Mouse (Mus musculus): ENCODE results near the gene Naa50. TPM values are rescaled to one million over a fixed set of nuclear protein-coding genes. Genes with fewer than 3 reads are reported as not detected.

Gene Naa50
- polyA plus RNA-seq, 2 experiments = 19.1 to 40.6 TPM

GRCm38 (mm10) chr16:44103806-44104766 is 35.5 kb upstream of the Naa50 start:
- Histone ChIP-seq H3K27me3 (ENCODE audit: control insufficient read depth, insufficient read depth, low read length) (no peaks in the 10 kb centered on the region), H3K4me2 (ENCODE audit: low read depth) (no peak overlapping the region), H3K4me3 (ENCODE audit: insufficient read depth in 1 of 2, low read depth in 2 of 2, low read length in 2 of 2) (no peak overlapping the region), H3K4me1 (replicated peaks; ENCODE audit: control insufficient read depth in 2 of 2, insufficient read depth in 2 of 2, low read length in 1 of 2) (no peaks in the 10 kb centered on the region), H3K9me3 (ENCODE audit: control insufficient read depth, low read length) (no peaks in the 10 kb centered on the region), H3K36me3 (replicated peaks; ENCODE audit: control insufficient read depth, insufficient read depth, low read depth) (peaks cover 7% of the 10 kb centered on the region), H3K9ac (replicated peaks) (no peak overlapping the region), H3K27ac (no peak overlapping the region)
- 80% methylated on average over 18 of the region's 18 CpGs for WGBS (ENCODE audit: insufficient replicate concordance)
- ATAC-seq (ENCODE audit: insufficient read depth) (no peak), DNase-seq (ENCODE audit: low read depth in 3 of 3, low spot score in 3 of 3) (no peak)
- no peak for TF ChIP-seq EP300 (IDR thresholded peaks at IDR 0.05; ENCODE audit: low read depth)
- TF ChIP-seq CTCF (IDR thresholded peaks at IDR 0.05; ENCODE audit: low read depth) = peak; percentile 33; the same call in 1 of the 2 replicates

GRCm38 (mm10) chr16:44105211-44105610 is 34.4 kb upstream of the Naa50 start:
- ATAC-seq (ENCODE audit: insufficient read depth) (no peak), DNase-seq (ENCODE audit: low read depth in 3 of 3, low spot score in 3 of 3) (no peak)
- Histone ChIP-seq H3K9me3 (ENCODE audit: control insufficient read depth, low read length) (no peaks in the 10 kb centered on the region), H3K4me1 (replicated peaks; ENCODE audit: control insufficient read depth in 2 of 2, insufficient read depth in 2 of 2, low read length in 1 of 2) (no peaks in the 10 kb centered on the region), H3K27ac (no peak overlapping the region), H3K9ac (replicated peaks) (no peak overlapping the region), H3K4me3 (ENCODE audit: insufficient read depth in 1 of 2, low read depth in 2 of 2, low read length in 2 of 2) (no peak overlapping the region), H3K4me2 (ENCODE audit: low read depth) (no peak overlapping the region), H3K27me3 (ENCODE audit: control insufficient read depth, insufficient read depth, low read length) (no peaks in the 10 kb centered on the region), H3K36me3 (replicated peaks; ENCODE audit: control insufficient read depth, insufficient read depth, low read depth) (peaks cover 7% of the 10 kb centered on the region)
- TF ChIP-seq EP300 (IDR thresholded peaks at IDR 0.05; ENCODE audit: low read depth) (no peak), CTCF (IDR thresholded peaks at IDR 0.05; ENCODE audit: low read depth) (no peak)
- 77% methylated on average over 2 of the region's 2 CpGs for WGBS (ENCODE audit: insufficient replicate concordance)

- WGBS (ENCODE audit: insufficient replicate concordance) = 67% methylated on average over 4 of the region's 4 CpGs
- Histone ChIP-seq H3K27me3 (ENCODE audit: control insufficient read depth, insufficient read depth, low read length) (no peaks in the 10 kb centered on the region), H3K9ac (replicated peaks) (no peak overlapping the region), H3K4me3 (ENCODE audit: insufficient read depth in 1 of 2, low read depth in 2 of 2, low read length in 2 of 2) (no peak overlapping the region), H3K36me3 (replicated peaks; ENCODE audit: control insufficient read depth, insufficient read depth, low read depth) (peaks cover 3% of the 10 kb centered on the region), H3K27ac (no peak overlapping the region), H3K4me2 (ENCODE audit: low read depth) (no peak overlapping the region), H3K4me1 (replicated peaks; ENCODE audit: control insufficient read depth in 2 of 2, insufficient read depth in 2 of 2, low read length in 1 of 2) (no peaks in the 10 kb centered on the region), H3K9me3 (ENCODE audit: control insufficient read depth, low read length) (no peaks in the 10 kb centered on the region)
- ATAC-seq (ENCODE audit: insufficient read depth) (no peak), DNase-seq (ENCODE audit: low read depth in 3 of 3, low spot score in 3 of 3) (no peak)
- TF ChIP-seq CTCF (IDR thresholded peaks at IDR 0.05; ENCODE audit: low read depth) = no peak
- TF ChIP-seq EP300 (IDR thresholded peaks at IDR 0.05; ENCODE audit: low read depth) = no peak
These were observed 30.6 kb upstream of the Naa50 start for GRCm38 (mm10) chr16:44109002-44109401.

GRCm38 (mm10) chr16:44119753-44120501 is 19.7 kb upstream of the Naa50 start:
- ATAC-seq (ENCODE audit: insufficient read depth) = no peak
- no peak overlapping the region for H3K4me2 ChIP-seq (ENCODE audit: low read depth)
- DNase-seq (ENCODE audit: low read depth in 3 of 3, low spot score in 3 of 3) = no peak
- H3K9me3 ChIP-seq (ENCODE audit: control insufficient read depth, low read length) = no peaks in the 10 kb centered on the region
- H3K36me3 ChIP-seq (replicated peaks; ENCODE audit: control insufficient read depth, insufficient read depth, low read depth) = no peaks in the 10 kb centered on the region
- WGBS (ENCODE audit: insufficient replicate concordance) = 67% methylated on average over 7 of the region's 7 CpGs
- H3K27ac ChIP-seq = no peak overlapping the region
- H3K4me1 ChIP-seq (replicated peaks; ENCODE audit: control insufficient read depth in 2 of 2, insufficient read depth in 2 of 2, low read length in 1 of 2) = no peaks in the 10 kb centered on the region; a peak in 1 of 4 replicates
- no peak for TF ChIP-seq CTCF (IDR thresholded peaks at IDR 0.05; ENCODE audit: low read depth)
- no peak for TF ChIP-seq EP300 (IDR thresholded peaks at IDR 0.05; ENCODE audit: low read depth)
- no peak overlapping the region for H3K4me3 ChIP-seq (ENCODE audit: insufficient read depth in 1 of 2, low read depth in 2 of 2, low read length in 2 of 2)
- H3K9ac ChIP-seq (replicated peaks) = no peak overlapping the region
- H3K27me3 ChIP-seq (ENCODE audit: control insufficient read depth, insufficient read depth, low read length) = no peaks in the 10 kb centered on the region

GRCm38 (mm10) chr16:44122122-44122521 is 17.5 kb upstream of the Naa50 start:
- no peaks in the 10 kb centered on the region for H3K27me3 ChIP-seq (ENCODE audit: control insufficient read depth, insufficient read depth, low read length)
- TF ChIP-seq CTCF (IDR thresholded peaks at IDR 0.05; ENCODE audit: low read depth) = no peak
- no peak for TF ChIP-seq EP300 (IDR thresholded peaks at IDR 0.05; ENCODE audit: low read depth)
- H3K27ac ChIP-seq = no peak overlapping the region
- WGBS (ENCODE audit: insufficient replicate concordance) = 85% methylated on average over 6 of the region's 6 CpGs
- no peak overlapping the region for H3K4me2 ChIP-seq (ENCODE audit: low read depth)
- H3K4me1 ChIP-seq (replicated peaks; ENCODE audit: control insufficient read depth in 2 of 2, insufficient read depth in 2 of 2, low read length in 1 of 2) = no peaks in the 10 kb centered on the region; a peak in 1 of 4 replicates
- no peak overlapping the region for H3K4me3 ChIP-seq (ENCODE audit: insufficient read depth in 1 of 2, low read depth in 2 of 2, low read length in 2 of 2)
- ATAC-seq (ENCODE audit: insufficient read depth) = no peak
- H3K9ac ChIP-seq (replicated peaks) = no peak overlapping the region
- H3K36me3 ChIP-seq (replicated peaks; ENCODE audit: control insufficient read depth, insufficient read depth, low read depth) = no peaks in the 10 kb centered on the region
- H3K9me3 ChIP-seq (ENCODE audit: control insufficient read depth, low read length) = no peaks in the 10 kb centered on the region
- DNase-seq (ENCODE audit: low read depth in 3 of 3, low spot score in 3 of 3) = no peak

Measured in liver, embryonic 14.5 days (tissue).